Mouse (Mus musculus) intestine, embryonic 16.5 days (tissue): ENCODE data around the gene Lta. TPM values are rescaled to one million over a fixed set of nuclear protein-coding genes. Genes with fewer than 3 reads are reported as not detected.

ENCODE experiments used
- ATAC-seq: fragments of 200-750 bp; cut with Nextera tagmentation; 2 replicates; pipeline ENCODE4 v1.8.0; 2017; ENCODE audit warnings: moderate TSS enrichment, moderate library complexity
- H3K27ac ChIP-seq: fragments of 300-500 bp; sonication (generic); 2 replicates; pipeline ENCODE4 v1.5.1; 2014; ENCODE audit warnings: mild to moderate bottlenecking, low read length
- H3K27me3 ChIP-seq: fragments of 300-500 bp; sonication (generic); replicated peaks from 2 replicates; pipeline ENCODE4 v1.6.1; 2014; ENCODE audit warnings: low read length, control low read depth, mixed read lengths; ENCODE audit not compliant: control insufficient read depth, insufficient read depth
- H3K36me3 ChIP-seq: fragments of 300-500 bp; sonication (generic); 2 replicates; pipeline ENCODE4 v1.6.1; 2014; ENCODE audit warnings: low read length, control low read depth; ENCODE audit not compliant: control insufficient read depth, insufficient read depth
- H3K4me1 ChIP-seq: fragments of 300-500 bp; sonication (generic); 2 replicates; pipeline ENCODE4 v1.6.1; 2014; ENCODE audit warnings: low read length, control low read depth, mixed read lengths; ENCODE audit not compliant: control insufficient read depth, insufficient read depth
- H3K4me2 ChIP-seq: fragments of 300-500 bp; sonication (generic); 2 replicates; pipeline ENCODE4 v1.6.1; 2014; ENCODE audit warnings: low read depth, low read length, control low read depth
- H3K4me3 ChIP-seq: fragments of 300-500 bp; sonication (generic); 2 replicates; pipeline ENCODE4 v1.5.1; 2014; ENCODE audit warnings: mild to moderate bottlenecking, low read length
- H3K9ac ChIP-seq: fragments of 300-500 bp; sonication (generic); 2 replicates; pipeline ENCODE4 v1.6.1; 2014; ENCODE audit warnings: low read depth, low read length
- H3K9me3 ChIP-seq: fragments of 300-500 bp; sonication (generic); 2 replicates; pipeline ENCODE4 v1.6.1; 2016; ENCODE audit warnings: low read length, control low read depth; ENCODE audit not compliant: control insufficient read depth
- WGBS: fragments of 180-500 bp; shearing (Covaris S2); extraction: QIAGEN DNeasy Blood & Tissue Kit; methylation state at CpG from one replicate; pipeline ENCODE4 v1.1.7; 2014; 5-methylcytosine and 5-hydroxymethylcytosine counted together
- polyA plus RNA-seq: library from polyadenylated mRNA; unstranded; fragments of >200 nt; fragmentation: Nextera tagmentation; extraction: Ambion mirVana; gene quantifications from 2 replicates; pipeline ENCODE4 v1.2.1, GENCODE M21; 2015

Gene Lta
- 0.99 and 1.2 TPM in 2 replicates for polyA plus RNA-seq

DNA sequence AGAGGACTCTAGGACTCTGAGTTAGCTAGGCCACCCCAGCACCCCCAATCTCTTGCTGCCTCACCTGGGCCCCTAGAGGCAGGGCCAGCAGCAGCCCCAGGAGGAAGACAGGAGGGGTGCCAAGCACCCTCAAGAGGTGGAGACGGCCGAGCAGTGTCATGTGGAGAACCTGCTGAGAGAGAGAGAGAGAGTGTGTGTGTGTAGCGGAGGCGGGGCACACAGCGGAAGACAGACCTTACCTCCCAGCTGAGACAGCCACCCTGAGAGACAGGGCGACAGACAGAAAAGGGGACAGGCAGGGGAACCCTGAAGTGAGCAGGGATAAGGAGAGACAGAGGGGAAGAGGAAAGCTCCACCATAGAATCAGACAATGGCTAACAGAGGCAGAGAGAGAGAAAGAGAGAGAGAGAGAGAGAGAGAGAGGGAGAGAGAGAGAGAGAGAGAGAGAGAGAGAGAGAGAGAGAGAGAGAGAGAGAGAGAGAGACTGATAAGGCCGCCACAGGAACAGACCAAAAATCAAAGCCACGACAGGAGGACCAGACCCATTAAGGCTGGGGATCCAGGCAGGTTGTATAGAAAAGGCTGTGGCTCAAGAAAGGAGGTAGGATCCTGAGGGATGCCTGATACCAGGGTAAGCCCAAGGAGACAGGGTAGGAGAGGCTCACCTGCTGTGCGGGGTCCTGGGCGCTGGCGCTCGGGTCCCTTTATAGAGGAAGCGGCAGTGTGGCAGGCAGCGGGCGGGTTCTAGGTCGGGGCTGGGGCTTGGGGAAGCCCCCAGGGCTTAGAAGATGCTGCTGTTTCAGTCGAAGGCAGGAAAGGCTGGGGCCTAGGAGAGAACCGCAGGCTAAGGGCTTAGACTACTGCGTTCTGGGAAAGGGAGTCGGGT lies at the start of gene Lta:
Gene Lta (minus strand): TSS at position 858 of the 886 bp plus-strand sequence.
- Histone ChIP-seq H3K36me3 (no peaks in the 10 kb centered on the region), H3K4me3 (no peak within 1 kb of the TSS), H3K4me1 (no peaks in the 10 kb centered on the region), H3K9ac (0 out of 2 replicates have a peak within 1 kb of the TSS, but pooled peaks have one; percentile 37), H3K27me3 (peaks cover 22% of the 10 kb centered on the region), H3K27ac (no peak within 1 kb of the TSS), H3K9me3 (no peaks in the 10 kb centered on the region), H3K4me2 (no peak within 1 kb of the TSS)
- ATAC-seq, result no peak
- 39% methylated on average over 20 of the region's 20 CpGs for WGBS

DNA sequence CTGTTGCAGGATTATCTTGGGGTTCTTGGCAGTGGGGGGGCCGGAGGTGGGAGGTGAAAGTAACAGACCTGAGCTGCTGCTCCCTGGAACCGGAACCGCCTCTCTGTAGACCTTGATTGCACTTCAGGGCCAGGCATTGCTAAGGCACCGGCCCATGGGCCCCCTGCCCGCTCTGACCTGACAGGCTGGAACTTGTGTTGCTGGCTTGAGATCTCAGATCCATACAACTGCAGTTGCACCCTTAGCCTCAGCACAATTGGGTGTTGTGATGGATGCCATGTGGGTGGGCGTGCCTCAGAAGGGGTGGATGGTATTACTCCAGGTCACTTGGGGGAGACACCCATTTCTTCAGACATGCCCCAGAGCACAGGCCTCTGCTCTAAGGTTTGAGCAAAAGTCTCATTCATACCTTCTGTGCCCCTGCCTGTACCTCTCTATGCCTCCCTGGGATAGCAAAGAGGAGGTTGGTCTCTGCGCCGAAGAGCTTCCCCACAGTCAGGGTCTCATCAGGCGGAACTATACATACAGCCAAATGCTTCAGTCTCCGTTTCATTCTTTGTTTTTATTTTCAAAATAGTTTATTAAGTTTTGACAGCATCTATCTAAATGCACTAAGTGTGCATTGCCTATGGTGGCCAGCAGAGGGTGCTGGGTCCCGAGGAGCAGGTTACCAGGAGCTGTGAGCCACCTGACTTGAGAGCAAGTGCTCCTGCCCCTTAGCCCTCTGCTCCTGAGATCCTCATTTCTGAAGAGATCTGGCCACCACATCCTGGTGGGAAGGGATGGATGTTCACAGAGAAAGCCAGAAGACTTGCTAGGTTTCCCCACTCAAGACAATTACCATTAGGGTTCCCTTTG lies 49.3 kb upstream of the Lta start:
- H3K27ac ChIP-seq, result no peak overlapping the region
- H3K4me2 ChIP-seq, result no peak overlapping the region
- H3K9ac ChIP-seq, result no peak overlapping the region
- WGBS, result 51% methylated on average over 11 of the region's 11 CpGs
- no peaks in the 10 kb centered on the region for H3K9me3 ChIP-seq
- peak; percentile 18 for ATAC-seq
- peaks cover 26% of the 10 kb centered on the region for H3K36me3 ChIP-seq
- H3K4me1 ChIP-seq, result no peaks in the 10 kb centered on the region
- no peak overlapping the region for H3K4me3 ChIP-seq
- H3K27me3 ChIP-seq, result no peaks in the 10 kb centered on the region

DNA sequence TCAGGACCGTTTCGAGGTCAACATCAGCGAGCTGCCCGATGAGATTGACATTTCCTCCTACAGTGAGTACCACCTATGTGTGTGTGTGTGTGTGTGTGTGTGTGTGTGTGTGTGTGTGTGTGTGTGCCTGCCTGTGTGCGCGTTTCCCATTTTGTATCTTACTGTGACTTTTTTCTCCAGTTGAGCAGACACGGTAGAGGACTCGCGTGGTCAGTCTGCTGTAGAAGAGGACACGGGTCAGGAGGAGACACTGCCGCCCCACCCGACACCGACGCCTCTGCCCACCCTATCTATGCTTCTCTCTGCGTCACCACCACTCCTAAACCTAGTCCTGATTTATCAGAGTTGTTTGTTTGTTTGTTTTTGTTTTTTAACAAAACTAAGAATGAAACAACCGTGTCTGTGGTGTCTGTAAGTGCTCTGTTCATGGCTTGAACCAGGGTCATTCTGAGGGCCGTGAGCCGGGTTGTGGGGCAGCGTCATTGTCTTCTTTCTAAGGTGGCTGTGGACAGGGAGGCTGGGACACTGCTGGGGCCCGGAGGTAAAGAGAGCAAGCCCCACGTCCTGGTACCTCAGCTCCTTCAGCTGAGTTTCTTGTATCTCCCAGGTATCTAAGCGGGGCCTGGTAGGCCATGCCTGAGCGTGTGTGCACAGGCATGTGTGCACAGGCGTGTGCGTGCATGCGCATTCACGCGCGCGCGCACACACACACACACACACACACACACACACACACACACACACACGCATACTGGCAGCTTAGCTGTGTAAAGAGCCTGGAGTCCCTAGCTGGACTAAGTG lies 48.3 kb upstream of the Lta start:
- ATAC-seq, result no peak; the same call in 1 of the 2 replicates
- Histone ChIP-seq H3K9ac (no peak overlapping the region), H3K4me1 (no peaks in the 10 kb centered on the region), H3K4me2 (no peak overlapping the region), H3K9me3 (no peaks in the 10 kb centered on the region), H3K27me3 (no peaks in the 10 kb centered on the region), H3K36me3 (peaks cover 35% of the 10 kb centered on the region), H3K27ac (no peak overlapping the region), H3K4me3 (no peak overlapping the region)
- 86% methylated on average over 32 of the region's 32 CpGs for WGBS

DNA sequence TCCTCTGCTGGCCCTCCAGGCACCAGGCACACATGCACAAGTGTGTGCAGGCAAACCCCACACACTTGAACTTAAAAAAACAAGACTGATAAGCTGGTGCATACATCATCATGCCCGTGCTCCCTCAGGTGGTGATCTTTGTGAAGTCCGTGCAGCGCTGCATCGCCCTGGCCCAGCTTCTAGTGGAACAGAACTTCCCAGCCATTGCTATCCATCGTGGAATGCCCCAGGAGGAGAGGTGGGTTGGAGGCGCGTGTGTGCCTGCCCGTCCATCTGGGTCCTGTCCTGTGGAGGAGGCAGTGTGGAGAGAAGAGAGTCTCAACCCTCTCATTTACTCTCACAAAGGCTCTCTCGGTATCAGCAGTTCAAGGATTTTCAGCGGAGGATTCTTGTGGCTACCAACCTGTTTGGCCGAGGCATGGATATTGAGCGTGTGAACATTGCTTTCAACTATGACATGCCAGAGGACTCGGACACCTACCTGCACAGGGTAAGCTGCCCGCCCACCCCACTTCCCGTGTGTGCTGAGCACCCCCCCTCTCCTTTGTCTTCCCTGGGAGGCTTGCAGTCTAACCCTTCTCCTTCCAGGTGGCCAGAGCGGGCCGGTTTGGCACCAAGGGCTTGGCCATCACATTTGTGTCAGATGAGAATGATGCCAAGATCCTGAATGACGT lies 47.6 kb upstream of the Lta start:
- H3K27ac ChIP-seq, result no peak overlapping the region
- WGBS, result 85% methylated on average over 18 of the region's 18 CpGs

DNA sequence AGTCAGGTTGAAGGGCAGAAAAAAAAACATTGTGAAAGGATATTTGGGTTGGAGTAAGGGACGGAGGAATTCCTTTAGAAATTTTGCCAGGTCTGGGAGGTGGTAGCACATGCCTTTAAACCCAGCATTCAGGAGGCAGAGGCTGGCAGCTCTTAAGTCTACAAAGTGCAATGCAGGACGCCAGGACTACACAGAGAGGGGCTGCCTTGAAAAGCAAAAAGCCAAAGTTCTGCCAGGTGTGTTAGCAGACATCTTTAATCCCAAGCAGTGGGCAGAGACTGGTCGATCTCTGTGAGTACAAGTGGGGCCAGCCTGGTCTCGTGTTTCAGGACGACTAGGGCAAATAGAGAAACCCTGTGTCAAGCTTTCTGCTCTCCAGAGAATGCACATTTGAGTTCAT lies 46.8 kb upstream of the Lta start:
- Histone ChIP-seq H3K36me3 (peaks cover 46% of the 10 kb centered on the region), H3K27me3 (no peaks in the 10 kb centered on the region), H3K4me2 (no peak overlapping the region), H3K4me1 (peaks cover 8% of the 10 kb centered on the region; the same call in 1 of the 2 replicates), H3K9me3 (no peaks in the 10 kb centered on the region), H3K4me3 (no peak overlapping the region), H3K9ac (no peak overlapping the region), H3K27ac (no peak overlapping the region)
- 82% methylated on average over 5 of the region's 5 CpGs for WGBS
- no peak for ATAC-seq

More for the DNA sequence above, 47.6 kb upstream of the Lta start:
- H3K4me2 ChIP-seq, result no peak overlapping the region
- H3K9ac ChIP-seq, result no peak overlapping the region
- H3K4me1 ChIP-seq, result 0 out of 2 replicates have a peak, but pooled peaks cover under 1% of the 10 kb centered on the region
- no peaks in the 10 kb centered on the region for H3K9me3 ChIP-seq
- no peak for ATAC-seq
- H3K27me3 ChIP-seq, result no peaks in the 10 kb centered on the region
- peaks cover 39% of the 10 kb centered on the region for H3K36me3 ChIP-seq
- H3K4me3 ChIP-seq, result no peak overlapping the region

DNA sequence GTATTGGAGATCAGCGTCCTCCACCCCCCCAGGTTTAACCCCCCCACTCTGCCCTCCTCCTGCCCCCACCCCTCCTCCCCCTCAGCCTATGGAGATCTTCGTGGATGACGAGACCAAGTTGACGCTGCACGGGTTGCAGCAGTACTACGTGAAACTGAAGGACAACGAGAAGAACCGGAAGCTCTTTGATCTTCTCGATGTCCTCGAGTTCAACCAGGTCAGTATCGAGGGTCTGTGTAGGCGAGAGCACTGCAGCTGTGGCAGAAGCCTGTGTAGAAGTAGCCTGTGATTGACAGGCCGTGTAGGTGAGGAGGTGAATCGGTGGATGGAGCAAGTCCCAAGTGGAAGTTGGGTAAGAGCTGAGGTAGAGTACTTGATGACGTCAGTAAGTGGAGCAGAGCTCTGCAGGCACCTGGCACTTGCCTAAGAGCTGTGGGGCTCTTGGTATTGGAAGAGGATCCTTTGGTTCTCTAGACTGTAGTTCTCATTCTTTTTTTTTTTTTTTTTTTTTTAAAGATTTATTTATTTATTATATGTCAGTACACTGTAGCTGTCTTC lies 46.1 kb upstream of the Lta start:
- 79% methylated on average over 15 of the region's 15 CpGs for WGBS
- H3K9me3 ChIP-seq, result no peaks in the 10 kb centered on the region
- no peak overlapping the region for H3K27ac ChIP-seq
- H3K4me3 ChIP-seq, result no peak overlapping the region
- H3K4me1 ChIP-seq, result peaks cover 12% of the 10 kb centered on the region
- no peak overlapping the region for H3K4me2 ChIP-seq
- ATAC-seq, result no peak
- no peak overlapping the region for H3K9ac ChIP-seq
- H3K27me3 ChIP-seq, result no peaks in the 10 kb centered on the region
- peaks cover 54% of the 10 kb centered on the region for H3K36me3 ChIP-seq

DNA sequence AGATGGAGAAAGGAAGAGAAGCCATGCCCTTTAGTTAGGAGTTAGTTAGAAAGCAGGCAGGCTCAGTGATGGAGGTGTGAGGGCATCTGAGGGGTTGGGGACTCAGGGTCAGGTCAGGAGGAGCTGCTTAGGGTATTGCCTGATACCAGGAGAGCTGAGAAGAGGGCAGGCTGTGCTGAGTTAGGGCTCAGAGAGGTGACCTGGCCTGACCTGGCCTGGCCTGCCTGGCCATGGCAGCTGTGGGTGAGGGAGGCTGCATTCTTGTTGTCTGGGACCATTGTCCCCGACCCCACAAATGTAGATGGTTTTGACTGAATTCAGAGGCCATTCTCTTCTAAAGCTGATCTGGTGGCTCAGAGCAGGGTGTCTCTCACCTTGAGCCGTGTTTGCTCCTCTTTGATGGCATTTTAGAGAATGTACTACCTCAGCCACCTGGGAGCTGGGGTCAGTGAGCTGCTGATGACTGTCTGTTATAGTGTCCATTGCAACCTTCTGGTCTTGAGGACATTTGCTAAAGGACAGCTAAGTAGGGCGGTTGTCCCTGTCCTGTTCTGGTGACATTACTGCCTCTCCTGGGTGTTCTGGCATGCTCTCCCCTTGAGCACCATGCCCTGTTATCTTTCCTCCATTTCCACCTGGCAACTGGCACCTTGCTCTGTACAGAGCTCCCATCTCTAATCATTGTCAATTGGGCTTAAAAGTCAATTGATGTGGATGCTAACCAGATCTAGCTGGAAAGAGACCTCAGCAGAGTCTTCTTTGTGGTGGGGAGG lies 45.4 kb upstream of the Lta start:
- no peak overlapping the region for H3K4me3 ChIP-seq
- H3K27ac ChIP-seq, result no peak overlapping the region
- H3K4me1 ChIP-seq, result peaks cover 19% of the 10 kb centered on the region
- ATAC-seq, result no peak
- no peak overlapping the region for H3K4me2 ChIP-seq
- no peak overlapping the region for H3K9ac ChIP-seq
- no peaks in the 10 kb centered on the region for H3K9me3 ChIP-seq
- WGBS, result 88% methylated on average over 3 of the region's 3 CpGs
- H3K36me3 ChIP-seq, result peaks cover 60% of the 10 kb centered on the region
- H3K27me3 ChIP-seq, result no peaks in the 10 kb centered on the region
